Mouse (Mus musculus): ENCODE data around the gene Wfdc3. TPM values are rescaled to one million over a fixed set of nuclear protein-coding genes. Genes with fewer than 3 reads are reported as not detected.
A peak's percentile ranks its signal among the peaks of the same experiment; 100 is the strongest.

Gene Wfdc3
- polyA plus RNA-seq, 1 experiment from 2014 or later, result 0.46 TPM

- H3K36me3 ChIP-seq (replicated peaks; ENCODE audit: control insufficient read depth, insufficient read depth, low read depth, low read length), result peaks cover under 1% of the 10 kb centered on the region
- no peak for ATAC-seq (replicated peaks; ENCODE audit: insufficient number of reproducible peaks, low FRiP score, low TSS enrichment, low read depth)
- no peaks in the 10 kb centered on the region for H3K27me3 ChIP-seq (ENCODE audit: control insufficient read depth, insufficient read depth, low read length)
- H3K27ac ChIP-seq (replicated peaks; ENCODE audit: low read depth, low read length), result no peak overlapping the region
- no peak overlapping the region for H3K9ac ChIP-seq (replicated peaks; ENCODE audit: low read length)
- no peaks in the 10 kb centered on the region for H3K4me1 ChIP-seq (ENCODE audit: control insufficient read depth, insufficient read depth, low read length)
- no peak overlapping the region for H3K4me2 ChIP-seq (ENCODE audit: low read depth, low read length)
- H3K9me3 ChIP-seq (replicated peaks; ENCODE audit: control insufficient read depth, low read length), result no peaks in the 10 kb centered on the region
- H3K4me3 ChIP-seq (ENCODE audit: low read depth, low read length), result no peak overlapping the region
- no peak for DNase-seq (ENCODE audit: low spot score)
- 89% methylated on average over 6 of the region's 6 CpGs for WGBS
These were observed 3.3 kb upstream of the Wfdc3 start for GRCm38 (mm10) chr2:164748991-164749390.

- no peak overlapping the region for H3K4me3 ChIP-seq (ENCODE audit: low read depth, low read length)
- no peaks in the 10 kb centered on the region for H3K27me3 ChIP-seq (ENCODE audit: control insufficient read depth, insufficient read depth, low read length)
- ATAC-seq (replicated peaks; ENCODE audit: insufficient number of reproducible peaks, low FRiP score, low TSS enrichment, low read depth) (no peak), DNase-seq (ENCODE audit: low spot score) (no peak)
- no peak overlapping the region for H3K9ac ChIP-seq (replicated peaks; ENCODE audit: low read length)
- no peak overlapping the region for H3K4me2 ChIP-seq (ENCODE audit: low read depth, low read length)
- no peaks in the 10 kb centered on the region; the same call in none of the 2 replicates for H3K36me3 ChIP-seq (replicated peaks; ENCODE audit: control insufficient read depth, insufficient read depth, low read depth, low read length)
- WGBS, result 94% methylated on average over 4 of the region's 4 CpGs
- no peaks in the 10 kb centered on the region for H3K9me3 ChIP-seq (replicated peaks; ENCODE audit: control insufficient read depth, low read length)
- H3K4me1 ChIP-seq (ENCODE audit: control insufficient read depth, insufficient read depth, low read length), result no peaks in the 10 kb centered on the region
- no peak overlapping the region for H3K27ac ChIP-seq (replicated peaks; ENCODE audit: low read depth, low read length)
These were observed 2.5 kb upstream of the Wfdc3 start for GRCm38 (mm10) chr2:164748191-164748590.

- Histone ChIP-seq H3K4me2 (ENCODE audit: low read depth, low read length) (peak overlapping the region; percentile 69), H3K27ac (replicated peaks; ENCODE audit: low read depth, low read length) (no peak overlapping the region), H3K36me3 (replicated peaks; ENCODE audit: control insufficient read depth, insufficient read depth, low read depth, low read length) (no peaks in the 10 kb centered on the region; the same call in 1 of the 2 replicates), H3K9ac (replicated peaks; ENCODE audit: low read length) (peak overlapping the region; percentile 84), H3K27me3 (ENCODE audit: control insufficient read depth, insufficient read depth, low read length) (no peaks in the 10 kb centered on the region), H3K9me3 (replicated peaks; ENCODE audit: control insufficient read depth, low read length) (no peaks in the 10 kb centered on the region), H3K4me1 (ENCODE audit: control insufficient read depth, insufficient read depth, low read length) (no peaks in the 10 kb centered on the region), H3K4me3 (ENCODE audit: low read depth, low read length) (peak overlapping the region; percentile 85)
- DNase-seq (ENCODE audit: low spot score), result no peak
- 54% methylated on average over 8 of the region's 8 CpGs for WGBS
- no peak for ATAC-seq (replicated peaks; ENCODE audit: insufficient number of reproducible peaks, low FRiP score, low TSS enrichment, low read depth)
These were observed 962 bp upstream of the Wfdc3 start for GRCm38 (mm10) chr2:164746693-164747092.

GRCm38 (mm10) chr2:164744987-164745386 lies 744 bp downstream of the Wfdc3 start:
- ATAC-seq (replicated peaks; ENCODE audit: insufficient number of reproducible peaks, low FRiP score, low TSS enrichment, low read depth) (no peak), DNase-seq (ENCODE audit: low spot score) (no peak)
- Histone ChIP-seq H3K4me2 (ENCODE audit: low read depth, low read length) (peak overlapping the region; percentile 69), H3K9ac (replicated peaks; ENCODE audit: low read length) (no peak overlapping the region; the same call in 1 of the 2 replicates), H3K9me3 (replicated peaks; ENCODE audit: control insufficient read depth, low read length) (no peaks in the 10 kb centered on the region), H3K27me3 (ENCODE audit: control insufficient read depth, insufficient read depth, low read length) (no peaks in the 10 kb centered on the region), H3K4me1 (ENCODE audit: control insufficient read depth, insufficient read depth, low read length) (no peaks in the 10 kb centered on the region), H3K36me3 (replicated peaks; ENCODE audit: control insufficient read depth, insufficient read depth, low read depth, low read length) (no peaks in the 10 kb centered on the region), H3K27ac (replicated peaks; ENCODE audit: low read depth, low read length) (no peak overlapping the region), H3K4me3 (ENCODE audit: low read depth, low read length) (peak overlapping the region; percentile 85; the same call in 1 of the 2 replicates)
- WGBS, result 75% methylated on average over 13 of the region's 13 CpGs

DNA sequence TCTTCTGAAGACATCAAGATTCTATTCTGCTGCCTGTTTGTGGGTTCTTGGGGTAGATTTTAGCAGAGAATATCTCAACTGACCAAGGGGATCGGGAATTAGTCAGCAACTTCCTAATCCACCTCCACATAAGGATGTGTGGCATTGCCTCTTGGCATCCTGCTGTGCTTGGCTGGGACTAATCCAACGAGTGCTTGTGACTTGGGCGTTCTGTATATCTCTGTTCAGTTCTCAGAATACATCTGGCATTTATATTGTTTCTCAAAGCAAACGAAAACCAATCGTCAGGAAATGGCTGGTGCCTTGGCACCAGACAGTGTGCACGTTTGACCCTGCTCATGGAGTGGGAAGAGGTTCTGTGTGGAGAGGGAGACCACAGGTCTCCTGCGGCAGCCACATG lies 5.9 kb downstream of the Wfdc3 start:
- H3K4me3 ChIP-seq (ENCODE audit: low read depth, low read length), result no peak overlapping the region
- DNase-seq (ENCODE audit: low spot score), result no peak
- H3K36me3 ChIP-seq (replicated peaks; ENCODE audit: control insufficient read depth, insufficient read depth, low read depth, low read length), result no peaks in the 10 kb centered on the region
- WGBS, result 55% methylated on average over 7 of the region's 7 CpGs
- H3K9me3 ChIP-seq (replicated peaks; ENCODE audit: control insufficient read depth, low read length), result no peaks in the 10 kb centered on the region
- no peak overlapping the region for H3K9ac ChIP-seq (replicated peaks; ENCODE audit: low read length)
- ATAC-seq (replicated peaks; ENCODE audit: insufficient number of reproducible peaks, low FRiP score, low TSS enrichment, low read depth), result no peak
- no peaks in the 10 kb centered on the region for H3K4me1 ChIP-seq (ENCODE audit: control insufficient read depth, insufficient read depth, low read length)
- H3K27ac ChIP-seq (replicated peaks; ENCODE audit: low read depth, low read length), result no peak overlapping the region
- no peaks in the 10 kb centered on the region for H3K27me3 ChIP-seq (ENCODE audit: control insufficient read depth, insufficient read depth, low read length)
- H3K4me2 ChIP-seq (ENCODE audit: low read depth, low read length), result no peak overlapping the region

- H3K4me3 ChIP-seq (ENCODE audit: low read depth, low read length), result no peak overlapping the region
- no peaks in the 10 kb centered on the region for H3K9me3 ChIP-seq (replicated peaks; ENCODE audit: control insufficient read depth, low read length)
- H3K27ac ChIP-seq (replicated peaks; ENCODE audit: low read depth, low read length), result no peak overlapping the region
- no peaks in the 10 kb centered on the region for H3K27me3 ChIP-seq (ENCODE audit: control insufficient read depth, insufficient read depth, low read length)
- DNase-seq (ENCODE audit: low spot score) (no peak), ATAC-seq (replicated peaks; ENCODE audit: insufficient number of reproducible peaks, low FRiP score, low TSS enrichment, low read depth) (no peak)
- no peaks in the 10 kb centered on the region for H3K4me1 ChIP-seq (ENCODE audit: control insufficient read depth, insufficient read depth, low read length)
- no peaks in the 10 kb centered on the region for H3K36me3 ChIP-seq (replicated peaks; ENCODE audit: control insufficient read depth, insufficient read depth, low read depth, low read length)
- 64% methylated on average over 3 of the region's 3 CpGs for WGBS
- H3K9ac ChIP-seq (replicated peaks; ENCODE audit: low read length), result no peak overlapping the region
- no peak overlapping the region for H3K4me2 ChIP-seq (ENCODE audit: low read depth, low read length)
These were observed 8.2 kb downstream of the Wfdc3 start for GRCm38 (mm10) chr2:164737377-164738090.

GRCm38 (mm10) chr2:164735446-164735845 lies 10.3 kb downstream of the Wfdc3 start:
- Histone ChIP-seq H3K36me3 (replicated peaks; ENCODE audit: control insufficient read depth, insufficient read depth, low read depth, low read length) (no peaks in the 10 kb centered on the region), H3K4me3 (ENCODE audit: low read depth, low read length) (no peak overlapping the region), H3K9ac (replicated peaks; ENCODE audit: low read length) (no peak overlapping the region), H3K4me1 (ENCODE audit: control insufficient read depth, insufficient read depth, low read length) (no peaks in the 10 kb centered on the region), H3K27me3 (ENCODE audit: control insufficient read depth, insufficient read depth, low read length) (no peaks in the 10 kb centered on the region), H3K4me2 (ENCODE audit: low read depth, low read length) (no peak overlapping the region), H3K9me3 (replicated peaks; ENCODE audit: control insufficient read depth, low read length) (no peaks in the 10 kb centered on the region), H3K27ac (replicated peaks; ENCODE audit: low read depth, low read length) (no peak overlapping the region)
- no peak for DNase-seq (ENCODE audit: low spot score)
- no peak for ATAC-seq (replicated peaks; ENCODE audit: insufficient number of reproducible peaks, low FRiP score, low TSS enrichment, low read depth)
- WGBS, result 95% methylated on average over 5 of the region's 5 CpGs

DNA sequence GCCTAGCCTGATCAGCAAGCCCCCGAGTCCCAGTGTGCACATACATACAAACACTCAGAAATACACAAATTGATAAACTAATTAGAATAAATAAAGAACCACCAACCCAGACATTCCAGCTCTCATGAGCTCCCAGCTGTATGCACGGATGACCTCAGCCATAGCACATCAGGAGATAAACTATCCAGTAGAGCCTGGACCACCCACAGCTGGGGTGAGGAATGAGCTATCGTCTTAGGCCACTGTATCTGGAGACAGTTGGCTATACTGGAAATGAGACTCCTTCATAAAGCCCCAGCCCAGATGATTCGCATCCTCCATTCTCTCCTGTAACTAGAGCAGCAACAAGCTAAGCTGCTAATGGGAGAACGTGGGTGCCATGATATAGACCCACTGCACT lies 10.9 kb downstream of the Wfdc3 start:
- no peak overlapping the region for H3K4me3 ChIP-seq (ENCODE audit: low read depth, low read length)
- 87% methylated on average over 5 of the region's 5 CpGs for WGBS
- no peak for ATAC-seq (replicated peaks; ENCODE audit: insufficient number of reproducible peaks, low FRiP score, low TSS enrichment, low read depth)
- H3K9me3 ChIP-seq (replicated peaks; ENCODE audit: control insufficient read depth, low read length), result no peaks in the 10 kb centered on the region
- no peak for DNase-seq (ENCODE audit: low spot score)
- H3K27ac ChIP-seq (replicated peaks; ENCODE audit: low read depth, low read length), result no peak overlapping the region
- H3K27me3 ChIP-seq (ENCODE audit: control insufficient read depth, insufficient read depth, low read length), result no peaks in the 10 kb centered on the region
- H3K4me2 ChIP-seq (ENCODE audit: low read depth, low read length), result no peak overlapping the region
- no peaks in the 10 kb centered on the region for H3K36me3 ChIP-seq (replicated peaks; ENCODE audit: control insufficient read depth, insufficient read depth, low read depth, low read length)
- H3K4me1 ChIP-seq (ENCODE audit: control insufficient read depth, insufficient read depth, low read length), result no peaks in the 10 kb centered on the region
- no peak overlapping the region for H3K9ac ChIP-seq (replicated peaks; ENCODE audit: low read length)

All from embryonic facial prominence, embryonic 11.5 days (tissue).